In the genomic region with DNA sequence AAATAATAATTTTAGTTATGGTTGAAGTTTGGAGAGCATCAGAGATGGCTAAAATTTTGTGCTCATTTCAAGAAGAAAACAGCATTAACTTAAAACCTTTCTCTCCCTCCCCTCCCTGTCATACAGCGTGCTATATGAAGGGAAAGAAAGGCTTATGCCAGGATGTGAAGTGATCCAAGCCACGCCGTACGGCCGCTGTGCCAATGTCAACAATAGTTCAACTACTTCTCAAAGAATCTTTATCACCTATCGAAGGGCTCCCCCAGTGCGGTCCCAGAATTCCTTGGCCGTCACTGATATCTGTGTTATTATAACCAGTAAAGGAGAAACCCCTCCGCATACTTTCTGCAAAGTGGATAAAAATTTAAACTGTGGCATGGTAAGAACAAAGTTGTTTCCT, we compare ENCODE assay signal across 20 mouse cellular contexts. TPM values are rescaled to one million over a fixed set of nuclear protein-coding genes. Genes with fewer than 3 reads are reported as not detected.
DNase-seq lines count a peak whose midpoint lies in the region; ATAC-seq and TF ChIP-seq lines count a peak whose summit lies in the region.
"Had no signal": no experiment of that assay in that cellular context is flagged by ENCODE, and none has a peak within 500 bp of the region (broad histone marks: within the 10 kb centered on the region; RNA-seq: fewer than 3 reads in every experiment).

No protein-coding gene starts in this region.

- no peak overlapping the region for H3K4me2 ChIP-seq in heart, embryonic 12.5 days
- no peak overlapping the region for H3K4me2 ChIP-seq in forebrain, embryonic 15.5 days (replicated peaks)
- H3K4me2 ChIP-seq: hindbrain, embryonic 13.5 days; liver, embryonic 13.5 days had no signal

- DNase-seq in heart, adult 2 months: no peak
- DNase-seq in lung, adult 18-20 months: peak; percentile 18 to 34
- no peak for DNase-seq in lung, postnatal 10 days
- peak; percentile 24 for DNase-seq in large intestine, adult 2 months (ENCODE audit: low read depth, low spot score)
- DNase-seq in lung, postnatal 25 days (ENCODE audit: low spot score): peak; percentile 8
- no peak for DNase-seq in gastrocnemius, adult 8-10 months (ENCODE audit: low spot score in 2 of 2)
- DNase-seq: adrenal gland, postnatal 25 days; cerebellum, adult 11 months; cerebellum, postnatal 14 days; gastrocnemius, postnatal 10 days; kidney, adult 8-10 months; kidney, postnatal 25 days; liver, embryonic 13.5 days had no signal

- H3K4me1 ChIP-seq in heart, embryonic 12.5 days (replicated peaks): peaks cover 7% of the 10 kb centered on the region
- no peaks in the 10 kb centered on the region for H3K4me1 ChIP-seq in heart, adult 2 months (ENCODE audit: control insufficient read depth, insufficient read depth, low read length)
- no peaks in the 10 kb centered on the region for H3K4me1 ChIP-seq in forebrain, embryonic 15.5 days
- H3K4me1 ChIP-seq: hindbrain, embryonic 13.5 days; liver, embryonic 13.5 days; midbrain, embryonic 10.5 days had no signal

- 50% methylated on average over 9 of the region's 9 CpGs for WGBS in heart, embryonic 12.5 days
- 53% methylated on average over 9 of the region's 9 CpGs for WGBS in heart, adult 2 months
- WGBS in large intestine, adult 2 months: 30% methylated on average over 9 of the region's 9 CpGs
- 94% methylated on average over 9 of the region's 9 CpGs for WGBS in forebrain, embryonic 15.5 days

- no peak overlapping the region for H3K27ac ChIP-seq in heart, embryonic 12.5 days (ENCODE audit: poor library complexity, severe bottlenecking)
- H3K27ac ChIP-seq in heart, adult 2 months: no peak overlapping the region
- H3K27ac ChIP-seq in forebrain, embryonic 15.5 days (replicated peaks): no peak overlapping the region
- H3K27ac ChIP-seq: hindbrain, embryonic 13.5 days; left cerebral cortex, adult 2 months; liver, embryonic 13.5 days; macrophage; midbrain, embryonic 10.5 days had no signal

- no peaks in the 10 kb centered on the region for H3K9me3 ChIP-seq in heart, embryonic 12.5 days (replicated peaks)
- no peaks in the 10 kb centered on the region for H3K9me3 ChIP-seq in forebrain, embryonic 15.5 days
- H3K9me3 ChIP-seq: hindbrain, embryonic 13.5 days; liver, embryonic 13.5 days; midbrain, embryonic 10.5 days had no signal

- TF ChIP-seq EP300 in heart, adult 2 months (IDR thresholded peaks at IDR 0.05; ENCODE audit: insufficient read depth, low read depth, low read length): no peak

- H3K36me3 ChIP-seq in heart, embryonic 12.5 days: peaks cover 19% of the 10 kb centered on the region
- peaks cover 2% of the 10 kb centered on the region for H3K36me3 ChIP-seq in heart, adult 2 months (ENCODE audit: control insufficient read depth, insufficient read depth, low read length)
- H3K36me3 ChIP-seq in forebrain, embryonic 15.5 days: peaks cover 11% of the 10 kb centered on the region; the same call in 1 of the 2 replicates

- no peak overlapping the region for H3K4me3 ChIP-seq in heart, embryonic 12.5 days
- no peak overlapping the region for H3K4me3 ChIP-seq in heart, adult 2 months
- no peak overlapping the region for H3K4me3 ChIP-seq in forebrain, embryonic 15.5 days
- H3K4me3 ChIP-seq: hindbrain, embryonic 13.5 days; left cerebral cortex, adult 2 months; liver, embryonic 13.5 days; midbrain, embryonic 10.5 days had no signal

- peak; percentile 71 for ATAC-seq in heart, embryonic 12.5 days (ENCODE audit: insufficient number of reproducible peaks, low FRiP score)
- no peak for ATAC-seq in forebrain, embryonic 15.5 days (replicated peaks)
- ATAC-seq: inflammation-experienced regulatory T-cells, adult 6 months had no signal

- no peak for TF ChIP-seq CTCF in heart, adult 2 months (IDR thresholded peaks at IDR 0.05)

- H3K79me2 ChIP-seq in heart, adult 2 months (replicated peaks; ENCODE audit: control insufficient read depth, insufficient read depth, low read length): no peaks in the 10 kb centered on the region

- no peaks in the 10 kb centered on the region for H3K27me3 ChIP-seq in heart, embryonic 12.5 days (replicated peaks)
- no peaks in the 10 kb centered on the region for H3K27me3 ChIP-seq in heart, adult 2 months (ENCODE audit: control insufficient read depth, insufficient read depth, low read length)
- H3K27me3 ChIP-seq in forebrain, embryonic 15.5 days: no peaks in the 10 kb centered on the region
- H3K27me3 ChIP-seq: hindbrain, embryonic 13.5 days; liver, embryonic 13.5 days had no signal

- intact Hi-C loops in heart, adult 2 months (cut with DNase I): no loop called here

- TF ChIP-seq POLR2A in heart, adult 2 months (IDR thresholded peaks at IDR 0.05; ENCODE audit: insufficient read depth, low read depth, low read length): no peak

- no peak overlapping the region for H3K9ac ChIP-seq in heart, embryonic 12.5 days
- H3K9ac ChIP-seq in heart, adult 2 months (ENCODE audit: low read depth, low read length): no peak overlapping the region
- no peak overlapping the region for H3K9ac ChIP-seq in forebrain, embryonic 15.5 days (replicated peaks)
- H3K9ac ChIP-seq: hindbrain, embryonic 13.5 days; liver, embryonic 13.5 days had no signal

RNA-seq across cellular contexts. Expression of gene Dennd4c, which starts 29.2 kb away (rescaled TPM):
- polyA plus RNA-seq in heart, embryonic 12.5 days (2016; fragmentation: Nextera tagmentation; extraction: Ambion mirVana): 7.7 and 8.8 TPM in 2 replicates
- total RNA-seq in heart, adult 2 months (2021): 10 to 100 TPM; 36.0 to 36.3 TPM
- 7.1 and 12.4 TPM in 2 replicates for polyA plus RNA-seq in heart, adult 2 months (2012; rRNA removed)
- polyA plus RNA-seq in large intestine, adult 2 months (2012; rRNA removed): 3.4 and 8.1 TPM in 2 replicates
- total RNA-seq in gastrocnemius, adult 8-10 months (2022): 10 to 100 TPM; 28.9 to 36.6 (median 34.0) TPM
- polyA plus RNA-seq in forebrain, embryonic 15.5 days (2015; fragmentation: Nextera tagmentation; extraction: Ambion mirVana): 3.5 and 5.0 TPM in 2 replicates

Comparison
In these comparisons a context has a peak if more than half of its experiments do, and no peak if none do; other contexts are left out.
1. DNase-seq: peak in lung, adult 18-20 months (2 of 2), large intestine, adult 2 months (single experiment) and lung, postnatal 25 days (single experiment); none in heart, adult 2 months (0 of 2), lung, postnatal 10 days (single experiment) and gastrocnemius, adult 8-10 months (0 of 2).